Comparison of ENCODE assay signal across 25 mouse cellular contexts in the genomic region with DNA sequence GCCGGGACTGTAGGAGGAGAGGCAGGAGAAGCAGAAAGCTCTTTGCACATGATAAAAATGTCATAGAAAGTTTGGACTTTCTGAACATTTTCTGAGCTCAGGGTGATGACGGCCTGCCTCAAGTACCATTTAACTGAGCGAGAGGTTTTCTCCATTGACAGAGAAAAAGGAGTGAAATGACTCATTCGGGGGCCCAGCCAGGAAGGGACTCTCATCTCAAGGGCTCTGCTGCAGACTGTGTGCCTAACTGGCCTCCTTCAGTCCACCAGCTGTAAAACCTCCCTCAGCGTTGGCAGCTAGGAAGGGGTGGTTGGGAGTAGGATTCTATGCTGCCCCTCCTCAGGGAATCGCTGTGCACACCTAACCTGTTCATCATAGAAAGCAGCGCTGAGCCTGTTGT.
A peak's percentile ranks its signal among the peaks of the same experiment; 100 is the strongest.
DNase-seq lines count a peak whose midpoint lies in the region; ATAC-seq and TF ChIP-seq lines count a peak whose summit lies in the region.
"Had no signal": no experiment of that assay in that cellular context is flagged by ENCODE, and none has a peak within 500 bp of the region (broad histone marks: within the 10 kb centered on the region; RNA-seq: fewer than 3 reads in every experiment).

No protein-coding gene starts in this region.

- H3K27ac ChIP-seq in intestine, embryonic 14.5 days (ENCODE audit: low read depth), result no peak overlapping the region
- no peak overlapping the region for H3K27ac ChIP-seq in intestine, postnatal 0 days (ENCODE audit: low read depth, low read length)
- H3K27ac ChIP-seq: embryonic facial prominence, embryonic 10.5 days; embryonic facial prominence, embryonic 15.5 days; forebrain, embryonic 12.5 days; hindbrain, embryonic 12.5 days; hindbrain, postnatal 0 days; kidney, postnatal 0 days; liver, embryonic 14.5 days; lung, embryonic 15.5 days had no signal

- H3K9ac ChIP-seq in intestine, embryonic 14.5 days (ENCODE audit: low read length), result no peak overlapping the region
- H3K9ac ChIP-seq in intestine, postnatal 0 days (ENCODE audit: low read depth, low read length), result no peak overlapping the region
- H3K9ac ChIP-seq: embryonic facial prominence, embryonic 15.5 days; forebrain, embryonic 12.5 days; forebrain, postnatal 0 days; hindbrain, embryonic 12.5 days; liver, embryonic 14.5 days; lung, embryonic 15.5 days had no signal

- DNase-seq in intestine, embryonic 14.5 days (ENCODE audit: low spot score), result no peak
- peak; percentile 33 for DNase-seq in CD4-positive helper T cell, adult 2 months (ENCODE audit: low read depth, low spot score)
- peak; percentile 48 for DNase-seq in CD4-positive, CD25-positive, alpha-beta regulatory T cell, adult 2 months (ENCODE audit: low read depth, low spot score)
- peak; percentile 76 for DNase-seq in induced T-regulatory cell, adult 2 months (ENCODE audit: low read depth)
- DNase-seq in gastrocnemius, postnatal 14 days, result no peak
- DNase-seq: B cell, adult 2 months; cerebellum, adult 8-10 months; cerebellum, postnatal 25 days; forebrain, postnatal 0 days; gastrocnemius, postnatal 25 days; heart, adult 18-20 months; heart, postnatal 36 days; kidney, adult 8-10 months; liver; midbrain, embryonic 14.5 days had no signal

- WGBS in intestine, embryonic 14.5 days, result 74% methylated on average over 7 of the region's 7 CpGs
- 61% methylated on average over 7 of the region's 7 CpGs for WGBS in intestine, postnatal 0 days

- H3K4me1 ChIP-seq in intestine, embryonic 14.5 days (replicated peaks; ENCODE audit: control insufficient read depth, insufficient read depth, low read length), result 0 out of 2 replicates have a peak, but pooled peaks cover 2% of the 10 kb centered on the region
- H3K4me1 ChIP-seq in intestine, postnatal 0 days (replicated peaks; ENCODE audit: control insufficient read depth, insufficient read depth, low read length), result no peaks in the 10 kb centered on the region
- H3K4me1 ChIP-seq: embryonic facial prominence, embryonic 15.5 days had no signal

- 0 out of 2 replicates have a peak, but pooled peaks have one; percentile 44 for ATAC-seq in intestine, embryonic 14.5 days (replicated peaks; ENCODE audit: low FRiP score, low TSS enrichment, low read depth)
- no peak for ATAC-seq in intestine, postnatal 0 days
- ATAC-seq: forebrain, postnatal 0 days; hindbrain, postnatal 0 days had no signal

- intact Hi-C loops in gastrocnemius, postnatal 14 days (cut with DNase I; ENCODE audit: low total_unique reads), result no loop called here

- no peaks in the 10 kb centered on the region for H3K9me3 ChIP-seq in intestine, embryonic 14.5 days (ENCODE audit: control insufficient read depth, low read length)
- H3K9me3 ChIP-seq in intestine, postnatal 0 days (ENCODE audit: control insufficient read depth), result no peaks in the 10 kb centered on the region
- H3K9me3 ChIP-seq: embryonic facial prominence, embryonic 10.5 days; embryonic facial prominence, embryonic 15.5 days; forebrain, embryonic 12.5 days; hindbrain, embryonic 12.5 days; lung, embryonic 15.5 days had no signal

- no peaks in the 10 kb centered on the region for H3K36me3 ChIP-seq in intestine, embryonic 14.5 days (ENCODE audit: control insufficient read depth, insufficient read depth, low read length)
- no peaks in the 10 kb centered on the region for H3K36me3 ChIP-seq in intestine, postnatal 0 days (ENCODE audit: control insufficient read depth, insufficient read depth)
- H3K36me3 ChIP-seq: embryonic facial prominence, embryonic 10.5 days; embryonic facial prominence, embryonic 15.5 days; forebrain, embryonic 12.5 days; hindbrain, embryonic 12.5 days; lung, embryonic 15.5 days had no signal

- TF ChIP-seq CTCF in intestine, postnatal 0 days (IDR thresholded peaks at IDR 0.05; ENCODE audit: low read depth), result no peak

- H3K4me3 ChIP-seq in intestine, embryonic 14.5 days (ENCODE audit: low read depth, low read length), result no peak overlapping the region
- H3K4me3 ChIP-seq in intestine, postnatal 0 days (ENCODE audit: low read depth, low read length), result no peak overlapping the region
- H3K4me3 ChIP-seq: embryonic facial prominence, embryonic 10.5 days; embryonic facial prominence, embryonic 15.5 days; forebrain, embryonic 12.5 days; hindbrain, embryonic 12.5 days; lung, embryonic 15.5 days had no signal

- no peaks in the 10 kb centered on the region for H3K27me3 ChIP-seq in intestine, embryonic 14.5 days (replicated peaks; ENCODE audit: control insufficient read depth, insufficient read depth, low read length)
- H3K27me3 ChIP-seq in intestine, postnatal 0 days (replicated peaks; ENCODE audit: control insufficient read depth, insufficient read depth, low read length), result no peaks in the 10 kb centered on the region
- H3K27me3 ChIP-seq: embryonic facial prominence, embryonic 15.5 days; lung, embryonic 15.5 days had no signal

- H3K4me2 ChIP-seq in intestine, embryonic 14.5 days (ENCODE audit: low read length), result no peak overlapping the region
- no peak overlapping the region for H3K4me2 ChIP-seq in intestine, postnatal 0 days (replicated peaks; ENCODE audit: low read depth)
- H3K4me2 ChIP-seq: embryonic facial prominence, embryonic 15.5 days; forebrain, embryonic 12.5 days; heart, embryonic 11.5 days; hindbrain, embryonic 12.5 days; lung, embryonic 15.5 days had no signal

Comparison
In these comparisons a context has a peak if more than half of its experiments do, and no peak if none do; other contexts are left out.
1. DNase-seq: peak in CD4-positive helper T cell, adult 2 months (single experiment), CD4-positive, CD25-positive, alpha-beta regulatory T cell, adult 2 months (single experiment) and induced T-regulatory cell, adult 2 months (single experiment); none in intestine, embryonic 14.5 days (single experiment) and gastrocnemius, postnatal 14 days (single experiment).